Mouse (Mus musculus) forebrain, embryonic 10.5 days (tissue): Measurements from ENCODE around the gene Hlx. TPM values are rescaled to one million over a fixed set of nuclear protein-coding genes. Genes with fewer than 3 reads are reported as not detected.

Source experiments
- DNase-seq: peaks from one replicate; pipeline ENCODE4 v3.0.0-alpha.2; 2017; ENCODE audit warnings: low spot score; ENCODE audit errors: extremely low spot score
- H3K27ac ChIP-seq: fragments of 300-500 bp; sonication (generic); 2 replicates; pipeline ENCODE4 v1.5.1; 2016; ENCODE audit warnings: mild to moderate bottlenecking
- H3K27me3 ChIP-seq: fragments of 300-500 bp; sonication (generic); 2 replicates; pipeline ENCODE4 v1.6.1; 2016; ENCODE audit warnings: mild to moderate bottlenecking; ENCODE audit not compliant: poor library complexity, severe bottlenecking
- H3K36me3 ChIP-seq: fragments of 300-500 bp; sonication (generic); replicated peaks from 2 replicates; pipeline ENCODE4 v1.6.1; 2016; ENCODE audit warnings: mild to moderate bottlenecking, moderate library complexity
- H3K4me1 ChIP-seq: fragments of 300-500 bp; sonication (generic); 2 replicates; pipeline ENCODE4 v1.6.1; 2016
- H3K4me3 ChIP-seq: fragments of 300-500 bp; sonication (generic); 2 replicates; pipeline ENCODE4 v1.5.1; 2016; ENCODE audit warnings: mild to moderate bottlenecking, moderate library complexity
- H3K9me3 ChIP-seq: fragments of 300-500 bp; sonication (generic); 2 replicates; pipeline ENCODE4 v1.6.1; 2016; ENCODE audit warnings: mild to moderate bottlenecking, moderate library complexity
- WGBS: fragments of 180-500 bp; shearing (Covaris S2); methylation state at CpG from one replicate; pipeline ENCODE4 v1.1.7; 2016; 5-methylcytosine and 5-hydroxymethylcytosine counted together
- polyA plus RNA-seq: library from polyadenylated mRNA; unstranded; fragments of >200 nt; fragmentation: Nextera tagmentation; extraction: Ambion mirVana; gene quantifications from 2 replicates; pipeline ENCODE4 v1.2.1, GENCODE M21; 2016

The Hlx gene
- polyA plus RNA-seq, 1 experiment from 2014 or later: 3.2 TPM

- Histone ChIP-seq H3K27ac (no peak overlapping the region), H3K27me3 (peaks cover 100% of the 10 kb centered on the region), H3K9me3 (no peaks in the 10 kb centered on the region), H3K36me3 (no peaks in the 10 kb centered on the region), H3K4me3 (no peak overlapping the region), H3K4me1 (peaks cover 22% of the 10 kb centered on the region)
- DNase-seq: no peak
- WGBS: under 1% methylated on average over 12 of the region's 12 CpGs
These were observed 14.7 kb downstream of the Hlx start for GRCm38 (mm10) chr1:184717691-184718200.

DNA sequence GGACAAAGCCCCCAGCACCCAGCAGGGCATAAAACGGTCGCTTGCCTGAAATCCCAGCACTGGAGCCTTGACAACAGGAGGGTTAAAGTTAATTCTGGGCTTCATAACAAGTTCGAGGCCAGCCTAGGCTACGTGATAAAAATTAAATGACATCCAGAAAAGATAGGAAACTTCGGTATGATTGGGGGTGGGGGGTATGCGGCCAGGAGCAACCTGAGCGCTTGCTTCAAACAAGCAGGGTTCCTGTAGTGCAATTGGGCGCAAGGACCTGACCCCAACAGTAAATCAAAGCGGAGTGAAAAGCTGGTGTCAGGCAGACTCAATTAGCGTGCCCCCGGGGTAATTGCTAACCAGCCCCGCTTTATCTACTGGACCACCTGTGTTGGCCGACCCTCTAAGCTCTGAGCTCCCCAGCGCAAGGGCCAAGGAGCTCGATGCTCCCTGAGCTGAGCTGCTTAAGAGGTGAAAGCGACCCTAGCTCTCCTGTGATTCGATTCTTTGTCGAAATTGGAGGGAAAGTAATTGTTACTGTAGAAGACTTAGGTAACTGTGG lies 15.3 kb downstream of the Hlx start:
- Histone ChIP-seq H3K4me3 (no peak overlapping the region), H3K4me1 (peaks cover 22% of the 10 kb centered on the region), H3K9me3 (no peaks in the 10 kb centered on the region), H3K27ac (no peak overlapping the region), H3K36me3 (no peaks in the 10 kb centered on the region), H3K27me3 (peaks cover 100% of the 10 kb centered on the region)
- WGBS: 0% methylated on average over 18 of the region's 18 CpGs
- peak; percentile 43 for DNase-seq

DNA sequence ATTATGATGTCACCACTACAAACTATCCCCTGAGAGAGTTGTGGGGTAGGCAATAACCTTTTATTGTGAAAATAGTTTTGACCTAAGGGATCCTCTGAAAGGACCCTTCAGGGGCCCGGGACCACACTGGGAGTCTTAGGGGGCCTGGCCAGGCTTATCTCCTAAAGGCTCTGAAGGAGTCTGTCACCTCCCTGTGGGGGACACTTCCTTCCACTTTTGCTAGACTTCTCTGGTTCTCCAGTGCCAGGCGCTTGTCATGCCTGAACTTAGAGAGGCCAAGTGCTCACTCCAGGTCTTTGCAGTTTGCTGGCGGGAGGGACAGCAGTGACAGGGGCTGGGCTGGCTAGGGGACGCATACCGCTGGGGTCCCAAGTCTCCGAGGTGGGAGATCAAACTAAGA lies 16.3 kb downstream of the Hlx start:
- DNase-seq: peak; percentile 27
- H3K9me3 ChIP-seq: no peaks in the 10 kb centered on the region
- WGBS: 2% methylated on average over 6 of the region's 6 CpGs

GRCm38 (mm10) chr1:184715693-184716092 lies 16.7 kb downstream of the Hlx start:
- Histone ChIP-seq H3K27ac (no peak overlapping the region), H3K27me3 (peaks cover 92% of the 10 kb centered on the region), H3K36me3 (no peaks in the 10 kb centered on the region), H3K9me3 (no peaks in the 10 kb centered on the region), H3K4me3 (no peak overlapping the region), H3K4me1 (peaks cover 22% of the 10 kb centered on the region)
- no peak for DNase-seq
- 26% methylated on average over 6 of the region's 6 CpGs for WGBS

More for the DNA sequence above, 16.3 kb downstream of the Hlx start:
- Histone ChIP-seq H3K36me3 (no peaks in the 10 kb centered on the region), H3K4me1 (peaks cover 22% of the 10 kb centered on the region), H3K27ac (no peak overlapping the region), H3K4me3 (no peak overlapping the region), H3K27me3 (peaks cover 96% of the 10 kb centered on the region)

- H3K27me3 ChIP-seq: peaks cover 92% of the 10 kb centered on the region
- H3K9me3 ChIP-seq: no peaks in the 10 kb centered on the region
- DNase-seq: no peak
- H3K4me1 ChIP-seq: peaks cover 22% of the 10 kb centered on the region
- no peak overlapping the region for H3K4me3 ChIP-seq
- no peak overlapping the region for H3K27ac ChIP-seq
- WGBS: 33% methylated on average over 3 of the region's 3 CpGs
- no peaks in the 10 kb centered on the region for H3K36me3 ChIP-seq
These were observed 17.9 kb downstream of the Hlx start for GRCm38 (mm10) chr1:184714515-184714914.

DNA sequence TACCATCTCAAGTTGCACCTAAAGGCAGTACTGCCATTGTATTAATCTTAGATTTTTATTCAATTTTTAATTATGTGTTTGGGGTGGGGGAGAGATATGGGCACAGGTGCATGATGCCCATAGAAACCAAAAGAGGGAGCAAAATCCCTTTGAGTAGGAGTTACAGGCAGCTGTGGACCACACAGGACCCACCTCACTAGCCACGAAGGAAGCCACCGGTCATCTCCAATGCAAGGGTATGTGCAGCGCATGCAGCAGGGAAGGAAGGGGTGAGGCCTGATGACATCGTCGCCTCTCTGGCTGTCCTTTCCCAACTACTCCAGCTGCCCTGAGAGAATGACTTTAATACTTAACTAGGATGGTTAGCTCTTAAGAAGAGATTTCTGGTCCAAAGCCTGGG lies 18.7 kb downstream of the Hlx start:
- WGBS: 63% methylated on average over 5 of the region's 5 CpGs
- H3K27me3 ChIP-seq: peaks cover 92% of the 10 kb centered on the region
- no peak overlapping the region for H3K27ac ChIP-seq
- no peak overlapping the region for H3K4me3 ChIP-seq
- no peak for DNase-seq
- H3K9me3 ChIP-seq: no peaks in the 10 kb centered on the region
- peaks cover 22% of the 10 kb centered on the region for H3K4me1 ChIP-seq
- H3K36me3 ChIP-seq: no peaks in the 10 kb centered on the region

DNA sequence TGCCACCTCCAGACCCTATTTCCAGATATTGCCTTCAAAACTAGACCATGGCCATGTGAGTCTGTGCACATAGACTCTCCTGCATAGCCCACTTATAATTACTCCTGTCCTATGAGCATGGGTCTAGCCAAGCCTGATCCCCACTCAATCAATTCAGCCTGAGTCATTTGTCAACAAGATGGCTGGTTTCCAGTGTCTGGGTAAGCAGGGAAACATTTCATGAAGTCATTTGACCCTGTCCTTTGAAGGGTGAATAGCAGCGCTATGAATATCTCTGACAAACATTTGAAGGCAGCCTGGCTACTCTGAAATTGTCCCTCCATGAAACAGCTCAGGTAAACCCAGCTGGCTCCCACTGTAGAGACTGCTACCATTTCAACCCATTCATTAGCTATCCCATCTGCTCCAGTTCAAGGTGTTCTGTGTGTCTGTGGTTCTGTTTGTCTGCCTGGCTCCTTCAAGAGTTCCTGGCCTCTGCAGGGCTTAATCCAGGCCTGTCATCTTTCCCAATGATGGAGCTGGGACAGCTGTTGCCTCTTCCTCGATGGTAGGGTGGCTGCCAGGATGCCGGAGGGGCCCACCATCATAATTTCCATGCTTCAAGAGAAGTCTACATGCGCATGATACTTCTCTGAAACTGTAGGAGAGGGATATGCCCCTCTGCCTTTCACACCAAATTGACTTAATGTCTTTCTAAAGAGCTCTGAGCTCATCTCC lies 24.7 kb downstream of the Hlx start:
- Histone ChIP-seq H3K4me3 (no peak overlapping the region), H3K4me1 (peaks cover 4% of the 10 kb centered on the region), H3K36me3 (no peaks in the 10 kb centered on the region), H3K9me3 (no peaks in the 10 kb centered on the region), H3K27me3 (peaks cover 54% of the 10 kb centered on the region), H3K27ac (no peak overlapping the region)
- WGBS: 74% methylated on average over 4 of the region's 4 CpGs
- DNase-seq: no peak

DNA sequence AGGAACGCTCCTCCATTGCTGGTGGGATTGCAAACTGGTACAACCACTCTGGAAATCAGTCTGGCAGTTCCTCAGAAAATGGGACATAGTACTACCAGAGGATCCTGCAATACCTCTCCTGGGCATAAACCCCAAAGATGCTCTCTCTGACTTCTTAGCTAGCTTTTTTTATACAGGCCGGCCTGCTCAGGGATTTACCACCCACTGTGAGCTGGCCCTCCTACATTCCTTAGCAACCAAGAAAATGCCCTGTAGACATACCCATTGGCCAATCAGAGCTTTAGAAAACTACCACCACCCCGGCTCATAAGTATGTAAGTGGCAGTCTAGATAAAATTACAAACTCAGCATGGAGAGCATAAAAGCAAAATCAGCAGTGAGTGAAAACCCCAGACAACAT lies 27.5 kb downstream of the Hlx start:
- H3K27ac ChIP-seq: no peak overlapping the region
- H3K27me3 ChIP-seq: peaks cover 34% of the 10 kb centered on the region
- no peak for DNase-seq
- 38% methylated on average over 3 of the region's 3 CpGs for WGBS
- H3K4me1 ChIP-seq: peaks cover 4% of the 10 kb centered on the region
- no peaks in the 10 kb centered on the region for H3K9me3 ChIP-seq
- H3K36me3 ChIP-seq: no peaks in the 10 kb centered on the region
- no peak overlapping the region for H3K4me3 ChIP-seq

GRCm38 (mm10) chr1:184699295-184699694 lies 33.1 kb downstream of the Hlx start:
- no peak overlapping the region for H3K27ac ChIP-seq
- no peaks in the 10 kb centered on the region for H3K9me3 ChIP-seq
- H3K4me3 ChIP-seq: no peak overlapping the region
- WGBS: 92% methylated on average over 1 of the region's 1 CpGs
- H3K27me3 ChIP-seq: no peaks in the 10 kb centered on the region
- no peak for DNase-seq
- no peaks in the 10 kb centered on the region for H3K36me3 ChIP-seq
- H3K4me1 ChIP-seq: no peaks in the 10 kb centered on the region

- DNase-seq: no peak
- no peaks in the 10 kb centered on the region for H3K27me3 ChIP-seq
- H3K36me3 ChIP-seq: no peaks in the 10 kb centered on the region
- no peak overlapping the region for H3K27ac ChIP-seq
- no peak overlapping the region for H3K4me3 ChIP-seq
- WGBS: 91% methylated on average over 2 of the region's 2 CpGs
- no peaks in the 10 kb centered on the region for H3K9me3 ChIP-seq
- no peaks in the 10 kb centered on the region for H3K4me1 ChIP-seq
These were observed 37.0 kb downstream of the Hlx start for GRCm38 (mm10) chr1:184695451-184695850.

DNA sequence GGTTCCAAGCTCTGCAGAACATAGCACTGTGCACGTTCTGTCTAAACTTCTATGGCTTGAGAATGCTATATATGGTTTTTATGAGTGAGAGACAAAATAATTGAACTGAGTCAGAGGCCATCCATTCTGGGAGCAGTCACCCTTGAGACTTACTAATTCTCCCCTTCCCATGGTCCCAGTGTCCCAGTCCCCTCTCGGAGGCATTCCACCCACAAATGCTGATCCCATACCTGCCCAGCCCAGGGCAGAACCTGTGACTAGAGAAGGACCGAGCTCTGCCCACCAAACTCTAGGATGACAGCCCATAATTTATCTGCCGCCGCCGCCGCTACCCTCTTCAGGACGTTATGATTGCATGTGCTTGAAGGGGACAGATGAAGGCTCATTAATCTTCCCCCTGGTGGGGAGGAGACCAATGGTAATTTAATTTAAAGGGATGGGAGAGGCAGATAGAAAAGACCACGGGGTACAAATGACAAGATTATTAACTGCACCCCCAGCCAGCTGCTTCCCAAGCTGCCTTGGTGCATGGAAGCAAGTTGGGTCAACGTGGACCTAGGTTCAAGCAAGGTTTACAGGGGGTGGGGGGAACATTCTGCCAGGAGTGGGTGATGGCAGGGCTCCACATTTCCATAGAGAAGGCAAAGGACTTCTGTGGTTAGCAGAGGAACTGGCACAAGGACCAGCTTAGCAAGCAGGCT lies 40.1 kb downstream of the Hlx start:
- Histone ChIP-seq H3K4me3 (no peak overlapping the region), H3K9me3 (no peaks in the 10 kb centered on the region), H3K4me1 (no peaks in the 10 kb centered on the region), H3K27ac (no peak overlapping the region), H3K27me3 (no peaks in the 10 kb centered on the region), H3K36me3 (no peaks in the 10 kb centered on the region)
- WGBS: 88% methylated on average over 10 of the region's 10 CpGs
- DNase-seq: no peak

GRCm38 (mm10) chr1:184691240-184691639 lies 41.2 kb downstream of the Hlx start:
- Histone ChIP-seq H3K27me3 (no peaks in the 10 kb centered on the region), H3K36me3 (no peaks in the 10 kb centered on the region), H3K4me3 (no peak overlapping the region), H3K27ac (no peak overlapping the region), H3K4me1 (no peaks in the 10 kb centered on the region), H3K9me3 (no peaks in the 10 kb centered on the region)
- 85% methylated on average over 8 of the region's 8 CpGs for WGBS
- DNase-seq: no peak

DNA sequence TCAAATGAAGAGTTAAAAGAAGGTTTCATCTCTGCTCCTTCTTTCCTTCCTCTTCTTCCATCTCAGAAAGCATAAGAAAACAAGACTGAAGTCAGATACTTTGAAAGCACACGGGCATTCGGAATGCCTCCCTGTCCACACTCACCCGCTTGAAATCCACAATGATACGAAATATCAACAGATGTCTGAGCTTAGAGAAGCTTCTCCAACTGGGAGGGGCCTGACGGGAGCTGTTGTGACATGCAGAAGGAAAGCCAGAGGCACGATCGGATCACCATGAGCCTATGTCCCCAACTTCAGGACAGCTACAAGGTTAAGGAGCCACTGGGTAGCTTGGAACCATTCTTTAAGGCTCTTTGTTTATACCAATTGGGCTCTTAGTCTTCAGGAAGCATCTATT lies 44.4 kb downstream of the Hlx start:
- Histone ChIP-seq H3K27me3 (no peaks in the 10 kb centered on the region), H3K9me3 (no peaks in the 10 kb centered on the region), H3K4me3 (no peak overlapping the region), H3K4me1 (no peaks in the 10 kb centered on the region), H3K27ac (no peak overlapping the region), H3K36me3 (no peaks in the 10 kb centered on the region)
- WGBS: 86% methylated on average over 7 of the region's 7 CpGs
- DNase-seq: no peak
